Mouse (Mus musculus): ENCODE results near the gene Elmsan1.

DNA sequence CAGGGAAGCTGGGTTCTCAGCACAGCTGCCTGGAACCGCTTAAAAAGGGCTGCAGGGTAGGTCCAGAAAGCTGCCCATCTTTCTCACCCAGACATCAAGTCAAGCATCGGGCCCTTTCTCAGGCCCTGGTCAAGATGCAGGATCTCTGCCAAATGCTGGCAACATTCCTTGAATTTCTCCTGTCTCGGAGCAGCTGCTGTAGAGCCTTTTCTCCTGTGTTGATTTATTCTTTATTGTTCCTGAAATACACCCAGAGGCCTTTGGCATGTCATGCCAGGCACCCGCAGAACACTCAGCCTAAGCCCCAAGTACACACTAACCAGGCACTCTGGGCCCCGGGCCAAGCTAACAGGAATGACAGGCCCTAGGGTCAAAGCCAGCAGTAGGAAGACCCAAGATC is 31.7 kb downstream of the Elmsan1 start:
- TF ChIP-seq POLR2A (IDR thresholded peaks at IDR 0.05; ENCODE audit: low read depth, low read length) (no peak), CTCF (conservative IDR thresholded peaks at IDR 0.05; ENCODE audit: insufficient read depth, insufficient read length, low read depth, low read length) (no peak)

Measured in kidney, adult 2 months (tissue).